Mouse (Mus musculus): Measurements from ENCODE around the gene Camta1. TPM values are rescaled to one million over a fixed set of nuclear protein-coding genes. Genes with fewer than 3 reads are reported as not detected.
A peak's percentile ranks its signal among the peaks of the same experiment; 100 is the strongest.

Camta1 gene
- polyA plus RNA-seq, 1 experiment, result 13.4 TPM

DNA sequence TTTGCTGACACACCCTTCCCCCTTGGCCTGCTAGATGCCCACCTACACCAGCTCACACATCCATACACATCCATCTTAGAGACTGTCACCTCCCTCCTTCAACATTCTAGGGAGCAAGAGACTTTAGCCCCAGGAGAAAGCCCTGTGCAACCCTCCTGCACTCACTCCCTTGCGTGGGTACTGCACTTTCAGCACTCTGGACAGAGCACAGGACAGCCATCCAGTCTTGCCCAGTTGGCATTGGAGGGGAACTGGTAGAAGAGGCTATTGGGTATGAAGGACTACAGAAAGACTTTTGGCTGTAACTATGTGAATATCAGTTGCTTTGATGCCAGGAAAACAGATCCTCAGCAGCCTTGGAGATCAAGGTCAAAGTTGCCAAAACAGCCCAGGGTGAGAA lies 675.9 kb downstream of the Camta1 start:
- Histone ChIP-seq H3K4me3 (replicated peaks) (no peak overlapping the region), H3K36me3 (replicated peaks; ENCODE audit: low read length) (no peaks in the 10 kb centered on the region), H3K27me3 (replicated peaks) (no peaks in the 10 kb centered on the region), H3K9me3 (peaks cover 8% of the 10 kb centered on the region; the same call in 1 of the 2 replicates), H3K4me1 (no peaks in the 10 kb centered on the region)
- TF ChIP-seq GATA1 (IDR thresholded peaks at IDR 0.05; ENCODE audit: borderline replicate concordance, low read length) (no peak), FLI1 (IDR thresholded peaks at IDR 0.05; ENCODE audit: low read length) (no peak)

DNA sequence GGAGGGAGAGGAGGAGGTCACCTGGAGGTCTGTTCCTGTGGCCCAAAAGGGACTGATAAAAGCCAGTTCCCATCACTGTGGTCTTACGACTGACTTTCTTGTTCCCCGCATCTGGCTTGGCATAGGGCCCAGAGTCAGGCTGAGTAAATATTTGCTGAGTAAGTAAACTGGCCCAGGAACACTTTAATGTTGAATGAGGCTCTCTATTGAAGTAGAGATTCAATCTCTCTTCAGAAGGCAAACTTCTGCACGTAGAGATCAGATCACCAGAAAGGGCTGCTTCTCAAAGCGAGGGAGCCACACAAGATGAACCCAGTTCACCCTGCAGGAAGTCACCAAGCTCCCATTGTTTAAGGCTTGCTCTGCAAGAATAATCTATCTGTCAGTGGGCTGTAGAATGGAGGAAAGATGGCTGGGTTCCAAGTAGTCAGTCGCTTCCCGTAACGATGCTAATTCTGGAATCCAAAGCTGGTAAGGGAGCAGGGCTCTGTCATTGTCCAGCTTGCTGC lies 681.2 kb downstream of the Camta1 start:
- Histone ChIP-seq H3K4me3 (replicated peaks) (no peak overlapping the region), H3K4me1 (no peaks in the 10 kb centered on the region), H3K9me3 (peaks cover 3% of the 10 kb centered on the region; the same call in 1 of the 2 replicates), H3K36me3 (replicated peaks; ENCODE audit: low read length) (no peaks in the 10 kb centered on the region), H3K27me3 (replicated peaks) (no peaks in the 10 kb centered on the region)
- TF ChIP-seq GATA1 (IDR thresholded peaks at IDR 0.05; ENCODE audit: borderline replicate concordance, low read length), result no peak
- TF ChIP-seq FLI1 (IDR thresholded peaks at IDR 0.05; ENCODE audit: low read length), result no peak

DNA sequence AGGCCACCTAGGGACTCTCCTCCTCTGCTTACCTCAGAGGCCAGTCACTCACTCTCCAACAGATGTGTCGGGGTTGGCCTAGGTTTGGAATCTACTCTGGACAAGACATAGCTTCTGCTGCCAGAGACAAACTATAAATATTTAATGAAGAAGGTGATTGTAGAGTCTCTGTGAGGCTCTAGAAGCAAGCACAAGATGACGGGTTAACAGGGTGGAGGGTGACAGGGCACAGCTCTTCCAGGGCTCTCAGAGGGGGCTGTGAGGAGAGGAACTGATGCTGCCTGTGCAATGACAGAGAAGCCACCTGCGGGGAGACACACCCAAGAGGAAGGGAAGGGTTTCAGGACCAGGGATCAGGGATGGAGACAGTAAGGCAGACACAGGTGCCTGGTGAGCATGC lies 682.0 kb downstream of the Camta1 start:
- Histone ChIP-seq H3K27me3 (replicated peaks) (no peaks in the 10 kb centered on the region), H3K4me1 (no peaks in the 10 kb centered on the region), H3K36me3 (replicated peaks; ENCODE audit: low read length) (no peaks in the 10 kb centered on the region), H3K9me3 (no peaks in the 10 kb centered on the region), H3K4me3 (replicated peaks) (no peak overlapping the region)
- TF ChIP-seq FLI1 (IDR thresholded peaks at IDR 0.05; ENCODE audit: low read length) (no peak), GATA1 (IDR thresholded peaks at IDR 0.05; ENCODE audit: borderline replicate concordance, low read length) (no peak)

DNA sequence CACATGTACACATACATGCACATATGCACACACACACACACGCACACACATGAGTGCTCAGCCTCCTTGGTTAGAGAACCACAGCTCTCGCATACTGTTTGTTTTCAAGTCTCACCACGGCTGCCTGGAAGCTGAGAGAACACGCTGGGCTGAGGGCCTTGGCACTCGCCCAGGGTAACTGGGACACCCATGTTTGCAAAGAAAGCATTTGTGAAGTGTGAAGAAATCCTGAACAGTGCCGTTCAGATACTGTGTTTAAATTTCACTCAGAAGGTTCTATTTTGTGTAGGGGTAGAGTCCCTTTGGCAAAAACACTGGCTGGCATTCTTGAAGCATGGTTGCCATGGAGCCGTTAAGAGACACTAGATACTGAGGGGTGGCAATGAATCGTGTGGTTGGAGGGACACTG lies 682.7 kb downstream of the Camta1 start:
- Histone ChIP-seq H3K4me1 (no peaks in the 10 kb centered on the region), H3K36me3 (replicated peaks; ENCODE audit: low read length) (no peaks in the 10 kb centered on the region), H3K4me3 (replicated peaks) (peak overlapping the region; percentile 12), H3K27me3 (replicated peaks) (no peaks in the 10 kb centered on the region), H3K9me3 (no peaks in the 10 kb centered on the region)
- no peak for TF ChIP-seq FLI1 (IDR thresholded peaks at IDR 0.05; ENCODE audit: low read length)
- no peak for TF ChIP-seq GATA1 (IDR thresholded peaks at IDR 0.05; ENCODE audit: borderline replicate concordance, low read length)

DNA sequence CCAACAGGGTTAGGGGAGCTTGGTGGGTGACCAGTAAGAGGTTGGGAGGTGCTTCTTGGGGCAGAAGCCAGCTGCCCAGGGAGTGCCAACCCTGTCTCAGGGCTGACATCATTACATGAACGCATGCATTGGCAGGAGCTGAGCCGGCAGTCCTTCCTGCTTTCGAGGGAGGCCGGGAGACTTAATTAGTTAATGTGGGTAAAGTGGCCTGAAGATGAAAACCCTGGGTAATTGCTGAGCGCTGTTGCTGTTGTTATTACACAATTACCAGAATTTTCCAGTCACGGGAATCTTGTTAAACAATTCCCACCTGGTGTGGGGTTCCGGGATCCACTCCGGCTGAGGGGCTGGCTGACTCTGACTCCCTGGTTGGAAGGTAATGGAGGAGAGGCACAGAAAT lies 689.1 kb downstream of the Camta1 start:
- Histone ChIP-seq H3K36me3 (replicated peaks; ENCODE audit: low read length) (no peaks in the 10 kb centered on the region), H3K27me3 (replicated peaks) (peaks cover 2% of the 10 kb centered on the region), H3K4me3 (replicated peaks) (no peak overlapping the region), H3K4me1 (no peaks in the 10 kb centered on the region), H3K9me3 (no peaks in the 10 kb centered on the region)
- no peak for TF ChIP-seq GATA1 (IDR thresholded peaks at IDR 0.05; ENCODE audit: borderline replicate concordance, low read length)
- TF ChIP-seq FLI1 (IDR thresholded peaks at IDR 0.05; ENCODE audit: low read length), result no peak

DNA sequence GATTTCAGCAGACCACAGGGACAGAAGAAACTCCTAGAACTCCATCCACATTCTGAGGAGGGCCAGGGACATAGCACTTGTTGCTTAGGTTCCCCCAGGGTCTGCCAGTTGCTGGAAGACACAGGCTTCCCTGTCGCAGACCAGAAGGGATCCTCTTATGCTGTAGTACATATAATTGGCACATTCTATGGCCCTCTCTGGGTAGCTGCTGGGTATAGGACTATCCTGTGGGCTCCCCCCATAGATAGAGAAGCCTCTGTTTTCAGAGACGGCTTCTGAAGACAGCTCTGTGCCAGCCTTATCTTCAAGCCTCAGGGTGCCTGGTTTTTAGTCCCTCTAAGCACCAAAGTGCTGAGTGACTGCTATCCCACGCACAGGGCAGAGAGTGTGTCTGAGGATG lies 690.6 kb downstream of the Camta1 start:
- Histone ChIP-seq H3K36me3 (replicated peaks; ENCODE audit: low read length) (no peaks in the 10 kb centered on the region), H3K9me3 (no peaks in the 10 kb centered on the region), H3K4me1 (no peaks in the 10 kb centered on the region), H3K4me3 (replicated peaks) (no peak overlapping the region), H3K27me3 (replicated peaks) (peaks cover 2% of the 10 kb centered on the region)
- TF ChIP-seq FLI1 (IDR thresholded peaks at IDR 0.05; ENCODE audit: low read length) (no peak), GATA1 (IDR thresholded peaks at IDR 0.05; ENCODE audit: borderline replicate concordance, low read length) (no peak)

DNA sequence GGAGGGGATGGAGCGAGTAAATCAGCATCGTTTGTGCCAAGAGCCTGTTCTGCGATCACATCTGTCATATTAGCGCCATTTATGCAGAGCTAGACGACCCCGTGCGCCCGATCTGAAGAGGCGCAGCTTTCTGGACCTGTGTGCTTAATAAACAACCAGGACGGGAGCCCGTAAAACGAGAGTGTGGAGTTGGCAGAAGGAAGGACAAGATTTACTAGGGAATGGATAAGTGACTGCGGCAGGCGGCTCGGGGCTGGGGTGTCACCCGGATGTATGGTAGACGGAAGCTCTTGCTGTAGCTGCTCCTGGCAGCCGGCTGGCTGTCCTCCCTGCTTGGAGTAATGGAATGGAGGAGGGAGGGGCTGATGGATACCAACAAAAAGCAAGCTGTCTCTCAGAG lies 691.0 kb downstream of the Camta1 start:
- Histone ChIP-seq H3K36me3 (replicated peaks; ENCODE audit: low read length) (no peaks in the 10 kb centered on the region), H3K4me3 (replicated peaks) (no peak overlapping the region), H3K27me3 (replicated peaks) (peaks cover 4% of the 10 kb centered on the region), H3K9me3 (no peaks in the 10 kb centered on the region), H3K4me1 (no peaks in the 10 kb centered on the region)
- TF ChIP-seq GATA1 (IDR thresholded peaks at IDR 0.05; ENCODE audit: borderline replicate concordance, low read length), result no peak
- no peak for TF ChIP-seq FLI1 (IDR thresholded peaks at IDR 0.05; ENCODE audit: low read length)

DNA sequence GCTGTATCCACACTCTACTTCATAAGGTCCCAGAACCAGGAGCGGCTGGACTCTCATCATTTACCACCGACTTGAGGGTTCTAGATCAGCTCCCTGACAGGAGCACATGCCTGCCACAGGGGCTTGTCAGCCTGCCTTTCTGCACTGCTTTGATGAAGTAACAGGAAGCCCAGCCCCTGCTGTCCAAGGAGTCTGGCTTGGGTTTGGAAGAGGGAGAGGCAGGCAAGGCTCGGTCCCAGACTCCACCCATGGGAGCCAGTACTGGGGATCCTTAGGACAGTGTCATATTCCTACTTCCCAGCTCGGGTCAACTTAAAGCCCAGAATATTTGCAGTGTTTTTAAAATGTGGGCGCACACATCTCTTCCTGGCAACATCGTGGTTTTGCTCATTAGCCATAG lies 694.7 kb downstream of the Camta1 start:
- H3K9me3 ChIP-seq, result no peaks in the 10 kb centered on the region

DNA sequence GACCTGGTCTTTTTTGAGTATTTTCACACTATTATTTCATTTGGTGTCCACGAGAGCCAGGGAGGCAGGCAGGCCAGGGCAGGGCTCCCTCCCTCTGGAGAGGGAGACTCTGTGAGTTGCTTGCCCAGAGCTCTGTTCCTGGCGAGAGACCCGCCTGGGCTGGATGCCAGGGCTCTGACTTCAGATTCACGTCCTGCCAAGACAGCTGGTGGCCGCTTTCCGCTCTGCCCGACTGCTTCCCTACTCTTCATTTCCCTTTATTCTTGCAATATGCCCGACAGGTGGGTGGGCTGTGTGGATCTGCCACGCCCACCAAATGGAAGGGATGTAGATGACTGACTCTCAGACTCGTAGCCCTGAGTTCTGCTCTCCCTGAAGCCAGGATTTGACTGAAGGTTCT lies 696.1 kb downstream of the Camta1 start:
- no peaks in the 10 kb centered on the region for H3K36me3 ChIP-seq (replicated peaks; ENCODE audit: low read length)
- TF ChIP-seq FLI1 (IDR thresholded peaks at IDR 0.05; ENCODE audit: low read length) (no peak), GATA1 (IDR thresholded peaks at IDR 0.05; ENCODE audit: borderline replicate concordance, low read length) (no peak)
- no peak overlapping the region for H3K4me3 ChIP-seq (replicated peaks)
- no peaks in the 10 kb centered on the region for H3K9me3 ChIP-seq
- no peaks in the 10 kb centered on the region for H3K4me1 ChIP-seq
- H3K27me3 ChIP-seq (replicated peaks), result peaks cover 8% of the 10 kb centered on the region

More for the DNA sequence above, 694.7 kb downstream of the Camta1 start:
- no peak for TF ChIP-seq FLI1 (IDR thresholded peaks at IDR 0.05; ENCODE audit: low read length)
- no peak for TF ChIP-seq GATA1 (IDR thresholded peaks at IDR 0.05; ENCODE audit: borderline replicate concordance, low read length)
- H3K36me3 ChIP-seq (replicated peaks; ENCODE audit: low read length), result no peaks in the 10 kb centered on the region
- no peaks in the 10 kb centered on the region for H3K4me1 ChIP-seq
- H3K4me3 ChIP-seq (replicated peaks), result no peak overlapping the region
- H3K27me3 ChIP-seq (replicated peaks), result peaks cover 8% of the 10 kb centered on the region

DNA sequence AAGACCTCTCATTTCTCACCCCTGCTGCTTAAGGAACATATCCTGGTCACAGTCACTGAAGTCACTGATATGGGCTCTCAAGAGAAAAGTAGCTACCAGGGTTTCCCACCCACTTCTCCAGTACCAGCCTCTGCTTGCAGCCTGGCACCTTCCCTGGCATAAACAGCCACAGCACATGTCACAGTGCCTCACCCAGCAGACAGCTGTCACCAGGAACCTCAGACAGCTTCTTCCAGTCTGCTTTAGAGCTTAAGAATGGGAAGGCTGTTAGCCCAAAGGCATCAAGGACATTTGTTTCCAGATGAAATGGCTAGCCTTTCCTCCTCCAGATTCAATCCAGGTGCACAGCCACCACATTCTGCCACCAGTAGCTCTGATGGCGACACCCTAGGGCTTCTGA lies 697.4 kb downstream of the Camta1 start:
- H3K4me3 ChIP-seq (replicated peaks), result no peak overlapping the region
- no peaks in the 10 kb centered on the region for H3K9me3 ChIP-seq
- no peaks in the 10 kb centered on the region for H3K36me3 ChIP-seq (replicated peaks; ENCODE audit: low read length)
- TF ChIP-seq FLI1 (IDR thresholded peaks at IDR 0.05; ENCODE audit: low read length), result no peak
- no peak for TF ChIP-seq GATA1 (IDR thresholded peaks at IDR 0.05; ENCODE audit: borderline replicate concordance, low read length)
- peaks cover 11% of the 10 kb centered on the region for H3K27me3 ChIP-seq (replicated peaks)
- no peaks in the 10 kb centered on the region for H3K4me1 ChIP-seq

DNA sequence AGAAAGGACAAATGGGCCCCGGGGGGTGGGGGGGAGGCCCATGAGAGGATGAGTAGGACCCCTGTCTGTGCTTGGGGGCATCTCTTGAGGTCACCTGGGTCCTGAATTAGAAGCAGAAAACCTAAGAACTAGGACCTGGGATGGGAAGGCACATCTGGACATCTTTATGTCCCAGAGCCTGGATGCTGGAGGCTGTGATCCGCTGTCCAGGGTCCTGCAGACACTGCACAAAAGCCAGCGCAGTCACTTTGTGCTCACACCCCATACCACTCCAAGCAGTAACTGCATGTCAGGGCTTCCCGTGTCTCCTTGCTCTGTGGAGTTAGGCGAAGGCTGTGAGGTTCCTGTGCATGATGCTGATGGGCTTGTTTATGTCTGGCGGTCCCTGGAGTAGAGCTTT lies 699.8 kb downstream of the Camta1 start:
- H3K4me1 ChIP-seq, result peaks cover 2% of the 10 kb centered on the region; the same call in 1 of the 2 replicates
- TF ChIP-seq FLI1 (IDR thresholded peaks at IDR 0.05; ENCODE audit: low read length) (no peak), GATA1 (IDR thresholded peaks at IDR 0.05; ENCODE audit: borderline replicate concordance, low read length) (no peak)
- H3K4me3 ChIP-seq (replicated peaks), result no peak overlapping the region
- H3K36me3 ChIP-seq (replicated peaks; ENCODE audit: low read length), result no peaks in the 10 kb centered on the region
- H3K9me3 ChIP-seq, result no peaks in the 10 kb centered on the region
- H3K27me3 ChIP-seq (replicated peaks), result peaks cover 13% of the 10 kb centered on the region
